Mouse (Mus musculus) spleen, adult 2 months (tissue): ENCODE measurements at regions not wholly inside any gene's neighbourhood (a gene's known extent, or its start where the extent isn't known, plus 50 kb on each side); places are given as distances from the start of the nearest gene placed in this dataset.

Source experiments
- CTCF ChIP-seq: fragments of 200-500 bp; IDR thresholded peaks from 2 replicates; pipeline ENCODE4 v1.5.1; 2011; ENCODE audit warnings: mild to moderate bottlenecking, inconsistent platforms; ENCODE audit not compliant: insufficient read depth, insufficient read length, insufficient replicate concordance; ENCODE audit errors: extremely low read depth
- POLR2A ChIP-seq: fragments of 200-500 bp; IDR thresholded peaks from 2 replicates; pipeline ENCODE4 v1.6.1; 2011; ENCODE audit warnings: low read depth, low read length, inconsistent platforms

DNA sequence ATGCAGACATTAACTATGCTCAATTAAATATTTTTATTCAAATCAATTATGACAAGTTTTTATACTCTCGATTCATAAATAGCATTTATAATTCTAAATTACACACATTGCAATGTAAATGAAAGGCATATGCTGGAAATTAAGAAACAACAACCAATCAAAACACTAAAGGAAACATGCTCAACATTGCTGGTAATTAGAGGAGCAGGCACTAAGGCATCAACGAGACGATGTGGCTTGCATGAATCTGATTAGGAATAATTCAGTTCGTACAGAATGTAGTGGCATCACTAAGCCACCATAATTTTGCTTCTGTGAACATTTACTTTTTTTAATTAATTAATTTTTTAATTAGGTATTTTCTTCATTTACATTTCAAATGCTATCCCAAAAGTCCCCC lies 266.2 kb upstream of the Marcks start:
- TF ChIP-seq CTCF (no peak), POLR2A (no peak)
